Mouse (Mus musculus): Measurements from ENCODE around the gene Ly6g5b.

- TF ChIP-seq CTCF (IDR thresholded peaks at IDR 0.05; ENCODE audit: low read depth, low read length) (no peak), TAL1 (conservative IDR thresholded peaks at IDR 0.05; ENCODE audit: low read depth, low read length) (no peak), GATA2 (IDR thresholded peaks at IDR 0.05; ENCODE audit: borderline replicate concordance, low read depth, low read length) (no peak), GATA1 (IDR thresholded peaks at IDR 0.05; ENCODE audit: borderline replicate concordance, low read length) (no peak)
These were observed 26.7 kb upstream of the Ly6g5b start for GRCm38 (mm10) chr17:35141971-35142370.

All from G1E (cell line).